Mouse (Mus musculus): ENCODE data around the gene Gm10190. TPM values are rescaled to one million over a fixed set of nuclear protein-coding genes. Genes with fewer than 3 reads are reported as not detected.

The Gm10190 gene
- total RNA-seq, 2 experiments from 2014 or later, result not detected

Other genes with a start within 250 kb of the Gm10190 start
- gene Galm, start 246.1 kb downstream of the Gm10190 start, total RNA-seq (2021), result 10 to 100 TPM; 20.0 to 20.8 TPM
- 10 to 100 TPM; 43.0 to 47.0 TPM for gene Srsf7, start 166.2 kb downstream of the Gm10190 start, total RNA-seq (2021)
- under 1 TPM in 1 of 2 experiments, not detected in 1; 0.10 TPM for gene Ttc39d, start 166.1 kb downstream of the Gm10190 start, total RNA-seq (2021)
- 1 to 10 TPM; 4.2 to 4.8 TPM for gene Gemin6, start 149.1 kb downstream of the Gm10190 start, total RNA-seq (2021)
- gene Morn2, start 83.3 kb downstream of the Gm10190 start, total RNA-seq (2021), result 10 to 100 TPM; 11.7 to 14.0 TPM
- gene Dhx57, start 83.1 kb downstream of the Gm10190 start, total RNA-seq (2021), result 1 to 10 TPM; 5.0 to 5.9 TPM
- under 1 TPM in 1 of 2 experiments, not detected in 1; 0.44 TPM for gene Arhgef33, start 66.1 kb downstream of the Gm10190 start, total RNA-seq (2021)
- 10 to 100 TPM; 10.2 to 10.8 TPM for gene Sos1, start 106.9 kb upstream of the Gm10190 start, total RNA-seq (2021)
- gene Cdkl4, start 204.3 kb upstream of the Gm10190 start, total RNA-seq (2021), result under 1 TPM in 1 of 2 experiments, not detected in 1; 0.28 TPM

Measured in heart, adult 18-20 months (tissue).